Comparison of ENCODE assay signal across 9 mouse cellular contexts in the genomic region with DNA sequence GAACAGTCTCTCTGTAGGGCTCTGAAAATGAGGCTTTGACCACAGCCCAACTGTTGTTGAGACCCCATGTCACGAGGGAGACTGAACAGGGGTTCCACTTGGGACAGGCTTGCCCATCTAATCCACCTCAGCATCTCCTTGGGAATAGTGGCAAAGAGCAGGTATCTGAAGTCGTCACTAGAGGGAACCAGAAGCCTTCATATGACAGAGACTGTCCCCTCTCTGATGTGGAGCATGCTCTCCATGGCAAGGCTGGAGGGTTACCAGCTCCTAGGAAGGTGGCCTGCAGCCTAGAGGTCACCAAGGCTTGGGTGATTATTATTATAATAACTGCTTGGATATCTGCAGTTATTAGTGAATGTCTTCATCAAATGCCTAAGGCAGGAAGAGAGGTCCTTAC.
A peak's percentile ranks its signal among the peaks of the same experiment; 100 is the strongest.
DNase-seq lines count a peak whose midpoint lies in the region; ATAC-seq lines count a peak whose summit lies in the region.
"Had no signal": no experiment of that assay in that cellular context is flagged by ENCODE, and none has a peak within 500 bp of the region (broad histone marks: within the 10 kb centered on the region; RNA-seq: fewer than 3 reads in every experiment).

No protein-coding gene starts in this region.

- no peaks in the 10 kb centered on the region for H3K4me1 ChIP-seq in intestine, embryonic 15.5 days (replicated peaks)
- H3K4me1 ChIP-seq: lung, embryonic 15.5 days had no signal

- H3K9me3 ChIP-seq in intestine, embryonic 15.5 days: no peaks in the 10 kb centered on the region
- H3K9me3 ChIP-seq: lung, embryonic 15.5 days had no signal

- WGBS in intestine, embryonic 15.5 days: 25% methylated on average over 2 of the region's 2 CpGs

- no peak overlapping the region for H3K4me3 ChIP-seq in intestine, embryonic 15.5 days (replicated peaks)
- H3K4me3 ChIP-seq: erythroblast, embryonic 14.5 days; lung, embryonic 15.5 days had no signal

- no peaks in the 10 kb centered on the region for H3K36me3 ChIP-seq in intestine, embryonic 15.5 days
- H3K36me3 ChIP-seq: lung, embryonic 15.5 days had no signal

- H3K9ac ChIP-seq in intestine, embryonic 15.5 days: no peak overlapping the region
- H3K9ac ChIP-seq: lung, embryonic 15.5 days had no signal

- H3K4me2 ChIP-seq in intestine, embryonic 15.5 days (replicated peaks): no peak overlapping the region
- H3K4me2 ChIP-seq: lung, embryonic 15.5 days had no signal

- no peak overlapping the region for H3K27ac ChIP-seq in intestine, embryonic 15.5 days
- H3K27ac ChIP-seq: lung, embryonic 15.5 days had no signal

- peak; percentile 48; the same call in 1 of the 2 replicates for ATAC-seq in intestine, embryonic 15.5 days
- no peak for ATAC-seq in erythroid progenitor cell, adult 5-6 weeks (replicated peaks; ENCODE audit: low FRiP score, poor library complexity, severe bottlenecking)

- no peaks in the 10 kb centered on the region for H3K27me3 ChIP-seq in intestine, embryonic 15.5 days (replicated peaks)
- H3K27me3 ChIP-seq: lung, embryonic 15.5 days had no signal

- peak; percentile 53 to 58 for DNase-seq in right cerebral cortex, postnatal 10 days (ENCODE audit: low spot score in 2 of 2)
- no peak for DNase-seq in right cerebral cortex, adult 18-20 months
- DNase-seq in brain, adult 2 months (ENCODE audit: low read depth, low spot score): peak; percentile 89
- DNase-seq in embryo, embryonic 9.5 days (ENCODE audit: extremely low spot score): peak; percentile 48
- DNase-seq in lung, postnatal 36 days: peak; percentile 70
